Mouse (Mus musculus) kidney, postnatal 0 days (tissue): Measurements from ENCODE around the gene Wrnip1. TPM values are rescaled to one million over a fixed set of nuclear protein-coding genes. Genes with fewer than 3 reads are reported as not detected.

ENCODE experiments used
- ATAC-seq: fragments of 200-750 bp; cut with Nextera tagmentation; replicated peaks from 2 replicates; pipeline ENCODE4 v1.8.0; 2017; ENCODE audit warnings: low read depth, moderate number of reproducible peaks, moderate TSS enrichment, moderate library complexity; ENCODE audit not compliant: low FRiP score
- DNase-seq: peaks from one replicate; pipeline ENCODE4 v3.0.0-alpha.2; 2016; ENCODE audit warnings: low spot score
- H3K27ac ChIP-seq: fragments of 300-500 bp; sonication (generic); 2 replicates; pipeline ENCODE4 v1.5.1; 2014; ENCODE audit warnings: mild to moderate bottlenecking
- H3K27me3 ChIP-seq: fragments of 300-500 bp; sonication (generic); 2 replicates; pipeline ENCODE4 v1.6.1; 2014; ENCODE audit warnings: low read length, mixed read lengths; ENCODE audit not compliant: insufficient read depth
- H3K36me3 ChIP-seq: fragments of 300-500 bp; sonication (generic); 2 replicates; pipeline ENCODE4 v1.6.1; 2014; ENCODE audit warnings: low read length, mixed read lengths; ENCODE audit not compliant: insufficient read depth
- H3K4me1 ChIP-seq: fragments of 300-500 bp; sonication (generic); replicated peaks from 2 replicates; pipeline ENCODE4 v1.6.1; 2014; ENCODE audit warnings: antibody characterized with exemption, low read length, mixed read lengths; ENCODE audit not compliant: insufficient read depth
- H3K4me2 ChIP-seq: fragments of 300-500 bp; sonication (generic); 2 replicates; pipeline ENCODE4 v1.6.1; 2014; ENCODE audit warnings: mild to moderate bottlenecking, low read length, moderate library complexity, mixed read lengths
- H3K4me3 ChIP-seq: fragments of 300-500 bp; sonication (generic); replicated peaks from 2 replicates; pipeline ENCODE4 v1.5.1; 2014; ENCODE audit warnings: low read depth, low read length
- H3K9ac ChIP-seq: fragments of 300-500 bp; sonication (generic); 2 replicates; pipeline ENCODE4 v1.6.1; 2014; ENCODE audit warnings: low read depth, low read length
- H3K9me3 ChIP-seq: fragments of 300-500 bp; sonication (generic); replicated peaks from 2 replicates; pipeline ENCODE4 v1.6.1; 2016; ENCODE audit warnings: low read length, inconsistent platforms, mixed read lengths
- CTCF ChIP-seq: IDR thresholded peaks from 2 replicates; pipeline ENCODE4 v1.5.1; 2016; ENCODE audit warnings: antibody characterized with exemption, low read depth, mild to moderate bottlenecking, moderate library complexity
- WGBS: fragments of 180-500 bp; shearing (Covaris S2); extraction: QIAGEN DNeasy Blood & Tissue Kit; methylation state at CpG from one replicate; pipeline ENCODE4 v1.1.7; 2014; 5-methylcytosine and 5-hydroxymethylcytosine counted together
- polyA plus RNA-seq: library from polyadenylated mRNA; unstranded; fragments of >200 nt; fragmentation: Nextera tagmentation; extraction: Ambion mirVana; gene quantifications from 2 replicates; pipeline ENCODE4 v1.2.1, GENCODE M21; 2015

Gene Wrnip1
- polyA plus RNA-seq, 1 experiment from 2014 or later = 25.8 TPM

GRCm38 (mm10) chr13:32821671-32822070 is 19.8 kb downstream of the Wrnip1 start:
- 98% methylated on average over 4 of the region's 4 CpGs for WGBS
- Histone ChIP-seq H3K36me3 (peaks cover 47% of the 10 kb centered on the region), H3K27ac (no peak overlapping the region)

GRCm38 (mm10) chr13:32823126-32823525 is 21.3 kb downstream of the Wrnip1 start:
- H3K4me3 ChIP-seq = no peak overlapping the region
- no peaks in the 10 kb centered on the region for H3K9me3 ChIP-seq
- ATAC-seq (no peak), DNase-seq (no peak)
- peaks cover 34% of the 10 kb centered on the region for H3K36me3 ChIP-seq
- H3K9ac ChIP-seq = no peak overlapping the region
- H3K4me2 ChIP-seq = no peak overlapping the region
- 74% methylated on average over 6 of the region's 6 CpGs for WGBS
- no peak for TF ChIP-seq CTCF
- H3K27me3 ChIP-seq = no peaks in the 10 kb centered on the region
- no peak overlapping the region for H3K27ac ChIP-seq
- no peaks in the 10 kb centered on the region for H3K4me1 ChIP-seq

More at GRCm38 (mm10) chr13:32821671-32822070, 19.8 kb downstream of the Wrnip1 start:
- DNase-seq (no peak), ATAC-seq (no peak)
- no peak overlapping the region for H3K9ac ChIP-seq
- no peak for TF ChIP-seq CTCF
- no peak overlapping the region for H3K4me3 ChIP-seq
- no peaks in the 10 kb centered on the region for H3K27me3 ChIP-seq
- H3K4me1 ChIP-seq = no peaks in the 10 kb centered on the region
- H3K9me3 ChIP-seq = no peaks in the 10 kb centered on the region
- H3K4me2 ChIP-seq = no peak overlapping the region

- H3K9ac ChIP-seq = no peak overlapping the region
- no peak overlapping the region for H3K4me3 ChIP-seq
- 63% methylated on average over 6 of the region's 6 CpGs for WGBS
- TF ChIP-seq CTCF = no peak
- no peaks in the 10 kb centered on the region for H3K4me1 ChIP-seq
- ATAC-seq (no peak), DNase-seq (no peak)
- no peaks in the 10 kb centered on the region for H3K9me3 ChIP-seq
- H3K27me3 ChIP-seq = no peaks in the 10 kb centered on the region
- H3K36me3 ChIP-seq = peaks cover 24% of the 10 kb centered on the region
- no peak overlapping the region for H3K4me2 ChIP-seq
- no peak overlapping the region for H3K27ac ChIP-seq
Observed at GRCm38 (mm10) chr13:32824377-32825330, 22.8 kb downstream of the Wrnip1 start.

- Histone ChIP-seq H3K4me3 (no peak overlapping the region), H3K27ac (no peak overlapping the region), H3K4me1 (no peaks in the 10 kb centered on the region), H3K27me3 (no peaks in the 10 kb centered on the region), H3K9me3 (no peaks in the 10 kb centered on the region), H3K9ac (no peak overlapping the region), H3K36me3 (peaks cover 15% of the 10 kb centered on the region), H3K4me2 (no peak overlapping the region)
- WGBS = 90% methylated on average over 8 of the region's 8 CpGs
- no peak for DNase-seq
- ATAC-seq = no peak
- TF ChIP-seq CTCF = no peak
Observed at GRCm38 (mm10) chr13:32825546-32825945, 23.7 kb downstream of the Wrnip1 start.

GRCm38 (mm10) chr13:32827111-32827822 is 25.4 kb downstream of the Wrnip1 start:
- no peaks in the 10 kb centered on the region for H3K9me3 ChIP-seq
- ATAC-seq = no peak
- 83% methylated on average over 3 of the region's 3 CpGs for WGBS
- H3K4me1 ChIP-seq = no peaks in the 10 kb centered on the region
- H3K27me3 ChIP-seq = no peaks in the 10 kb centered on the region
- no peak overlapping the region for H3K9ac ChIP-seq
- H3K27ac ChIP-seq = no peak overlapping the region
- no peak overlapping the region for H3K4me3 ChIP-seq
- 0 out of 2 replicates have a peak, but pooled peaks cover 2% of the 10 kb centered on the region for H3K36me3 ChIP-seq
- H3K4me2 ChIP-seq = no peak overlapping the region
- DNase-seq = no peak
- TF ChIP-seq CTCF = peak; percentile 49

- H3K4me2 ChIP-seq = no peak overlapping the region
- H3K4me1 ChIP-seq = no peaks in the 10 kb centered on the region
- H3K36me3 ChIP-seq = 0 out of 2 replicates have a peak, but pooled peaks cover 2% of the 10 kb centered on the region
- DNase-seq (peak; percentile 56), ATAC-seq (no peak; the same call in 1 of the 2 replicates)
- H3K9ac ChIP-seq = no peak overlapping the region
- H3K4me3 ChIP-seq = no peak overlapping the region
- H3K9me3 ChIP-seq = no peaks in the 10 kb centered on the region
- peak; percentile 76 for TF ChIP-seq CTCF
- no peaks in the 10 kb centered on the region for H3K27me3 ChIP-seq
- WGBS = 64% methylated on average over 4 of the region's 4 CpGs
- H3K27ac ChIP-seq = no peak overlapping the region
Observed at GRCm38 (mm10) chr13:32827951-32828350, 26.1 kb downstream of the Wrnip1 start.
